Mouse (Mus musculus) liver, embryonic 14.5 days (tissue): ENCODE results near the gene Olfr994. TPM values are rescaled to one million over a fixed set of nuclear protein-coding genes. Genes with fewer than 3 reads are reported as not detected.

Experiments used
- ATAC-seq: fragments of 200-750 bp; cut with Nextera tagmentation; 2 replicates; pipeline ENCODE4 v1.8.0; 2017; ENCODE audit warnings: moderate number of reproducible peaks, mild to moderate bottlenecking, moderate library complexity; ENCODE audit not compliant: insufficient read depth
- DNase-seq, 3 experiments: peaks; one replicate each; pipeline ENCODE4 v3.0.0-alpha.2; 2012 to 2013; ENCODE audit warnings: low read depth in 3 of 3, low spot score in 3 of 3
- H3K27ac ChIP-seq: fragments of 300-500 bp; sonication (generic); 2 replicates; pipeline ENCODE4 v1.5.1; 2014; ENCODE audit warnings: moderate library complexity, mild to moderate bottlenecking, control low read depth, inconsistent platforms
- H3K27me3 ChIP-seq: fragments of 300-500 bp; sonication (generic); 2 replicates; pipeline ENCODE4 v1.6.1; 2014; ENCODE audit warnings: mild to moderate bottlenecking, low read length, moderate library complexity; ENCODE audit not compliant: control insufficient read depth, insufficient read depth
- H3K36me3 ChIP-seq: fragments of 300-500 bp; sonication (generic); replicated peaks from 2 replicates; pipeline ENCODE4 v1.6.1; 2014; ENCODE audit warnings: low read depth; ENCODE audit not compliant: control insufficient read depth, insufficient read depth
- H3K4me1 ChIP-seq, 2 experiments: fragments of 200-500 bp in 1 of 2; fragments of 300-500 bp in 1 of 2; sonication (generic) in 1 of 2; replicated peaks; 2 replicates each; pipeline ENCODE4 v1.6.1; 2012 to 2014; ENCODE audit warnings: antibody characterized with exemption in 1 of 2, inconsistent platforms in 1 of 2, low read length in 1 of 2; ENCODE audit not compliant: control insufficient read depth in 2 of 2, insufficient read depth in 2 of 2
- H3K4me2 ChIP-seq: fragments of 300-500 bp; sonication (generic); 2 replicates; pipeline ENCODE4 v1.6.1; 2014; ENCODE audit warnings: low read depth, mild to moderate bottlenecking, control low read depth, moderate library complexity
- H3K4me3 ChIP-seq, 2 experiments: fragments of 200-500 bp in 1 of 2; fragments of 300-500 bp in 1 of 2; sonication (generic) in 1 of 2; 2 replicates each; pipeline ENCODE4 v1.5.1; 2012 to 2014; ENCODE audit warnings: low read depth in 2 of 2, low read length in 2 of 2, mild to moderate bottlenecking in 2 of 2, control low read depth in 1 of 2, inconsistent platforms in 1 of 2, moderate library complexity in 1 of 2; ENCODE audit not compliant: insufficient read depth in 1 of 2
- H3K9ac ChIP-seq: fragments of 300-500 bp; sonication (generic); replicated peaks from 2 replicates; pipeline ENCODE4 v1.6.1; 2014; ENCODE audit warnings: mild to moderate bottlenecking, control low read depth, moderate library complexity
- H3K9me3 ChIP-seq: fragments of 300-500 bp; sonication (generic); 2 replicates; pipeline ENCODE4 v1.6.1; 2016; ENCODE audit warnings: low read length, mixed read lengths; ENCODE audit not compliant: control insufficient read depth
- CTCF ChIP-seq: IDR thresholded peaks from 2 replicates; pipeline ENCODE4 v1.5.1; 2016; ENCODE audit warnings: antibody characterized with exemption, low read depth, control low read depth
- EP300 ChIP-seq: IDR thresholded peaks from 2 replicates; pipeline ENCODE4 v1.6.1; 2016; ENCODE audit warnings: antibody characterized with exemption, low read depth
- WGBS: fragments of 180-500 bp; shearing (Covaris S2); extraction: QIAGEN DNeasy Blood & Tissue Kit; methylation state at CpG from one replicate; pipeline ENCODE4 v1.1.7; 2014; ENCODE audit not compliant: insufficient replicate concordance; 5-methylcytosine and 5-hydroxymethylcytosine counted together
- polyA plus RNA-seq, 2 experiments: library from polyadenylated mRNA; depleted of rRNA in 1 of 2; stranded (reverse) in 1 of 2; unstranded in 1 of 2; fragments of >200 nt; fragmentation: Nextera tagmentation in 1 of 2; extraction: Ambion mirVana in 1 of 2; gene quantifications; 2 replicates each; pipeline versions ENCODE4 v1.2.1 to v1.2.3; 2012 to 2014

Gene Olfr994
- polyA plus RNA-seq (2012; rRNA removed) (not detected in 2 replicates), polyA plus RNA-seq (2014; fragmentation: Nextera tagmentation; extraction: Ambion mirVana) (not detected in 2 replicates)

- H3K9ac ChIP-seq: no peak within 1 kb of the TSS
- no peaks in the 10 kb centered on the region for H3K9me3 ChIP-seq
These were observed at the start of gene Olfr994 for GRCm38 (mm10) chr2:85436351-85436750. Gene Olfr994 (minus strand): TSS chr2:85436451.

GRCm38 (mm10) chr2:85466801-85467325 is 30.6 kb upstream of the Olfr994 start:
- Histone ChIP-seq H3K27me3 (no peaks in the 10 kb centered on the region), H3K4me3 (no peak overlapping the region), H3K27ac (no peak overlapping the region), H3K4me1 (no peaks in the 10 kb centered on the region), H3K9ac (no peak overlapping the region), H3K36me3 (no peaks in the 10 kb centered on the region), H3K9me3 (no peaks in the 10 kb centered on the region), H3K4me2 (no peak overlapping the region)
- TF ChIP-seq CTCF: no peak
- TF ChIP-seq EP300: no peak
- ATAC-seq: no peak
- no peak for DNase-seq
- WGBS: 42% methylated on average over 3 of the region's 3 CpGs

More at GRCm38 (mm10) chr2:85436351-85436750, at the start of gene Olfr994:
- no peak for ATAC-seq
- H3K4me1 ChIP-seq: no peaks in the 10 kb centered on the region
- TF ChIP-seq CTCF (no peak), EP300 (no peak)
- H3K27ac ChIP-seq: no peak within 1 kb of the TSS
- no peak within 1 kb of the TSS for H3K4me3 ChIP-seq
- 67% methylated on average over 3 of the region's 3 CpGs for WGBS
- DNase-seq: no peak
- H3K36me3 ChIP-seq: no peaks in the 10 kb centered on the region
- no peak within 1 kb of the TSS for H3K4me2 ChIP-seq
- no peaks in the 10 kb centered on the region for H3K27me3 ChIP-seq

- ATAC-seq: no peak
- Histone ChIP-seq H3K4me1 (no peaks in the 10 kb centered on the region), H3K27ac (no peak within 1 kb of the TSS)
These were observed 7.3 kb upstream of the Olfr994 start, which contains the start of gene Olfr995 for GRCm38 (mm10) chr2:85443539-85443938. Gene Olfr995 (minus strand): TSS chr2:85443639.

GRCm38 (mm10) chr2:85442546-85442945 is 6.3 kb upstream of the Olfr994 start:
- Histone ChIP-seq H3K9ac (no peak overlapping the region), H3K4me3 (no peak overlapping the region), H3K27ac (no peak overlapping the region), H3K36me3 (no peaks in the 10 kb centered on the region), H3K4me2 (no peak overlapping the region), H3K4me1 (no peaks in the 10 kb centered on the region), H3K9me3 (no peaks in the 10 kb centered on the region), H3K27me3 (no peaks in the 10 kb centered on the region)
- ATAC-seq (no peak), DNase-seq (no peak)
- TF ChIP-seq EP300: no peak
- TF ChIP-seq CTCF: no peak

More at GRCm38 (mm10) chr2:85443539-85443938, 7.3 kb upstream of the Olfr994 start, which contains the start of gene Olfr995:
- no peaks in the 10 kb centered on the region for H3K36me3 ChIP-seq
- no peak within 1 kb of the TSS for H3K9ac ChIP-seq
- H3K9me3 ChIP-seq: no peaks in the 10 kb centered on the region
- no peak for TF ChIP-seq EP300
- TF ChIP-seq CTCF: no peak
- H3K4me3 ChIP-seq: no peak within 1 kb of the TSS
- no peaks in the 10 kb centered on the region for H3K27me3 ChIP-seq
- no peak within 1 kb of the TSS for H3K4me2 ChIP-seq
- 19% methylated on average over 1 of the region's 1 CpGs for WGBS
- DNase-seq: no peak

GRCm38 (mm10) chr2:85425893-85426292 is 10.4 kb downstream of the Olfr994 start:
- ATAC-seq (no peak), DNase-seq (no peak)
- Histone ChIP-seq H3K27me3 (no peaks in the 10 kb centered on the region), H3K4me2 (no peak overlapping the region), H3K9me3 (no peaks in the 10 kb centered on the region), H3K4me1 (no peaks in the 10 kb centered on the region), H3K4me3 (no peak overlapping the region), H3K27ac (no peak overlapping the region), H3K36me3 (no peaks in the 10 kb centered on the region), H3K9ac (no peak overlapping the region)
- TF ChIP-seq CTCF (no peak), EP300 (no peak)
- 51% methylated on average over 1 of the region's 1 CpGs for WGBS
